8 mouse cellular contexts compared by ENCODE assay signal in genomic region chr2:153071491-153072184, GRCm38 (mm10). TPM values are rescaled to one million over a fixed set of nuclear protein-coding genes. Genes with fewer than 3 reads are reported as not detected.
A peak's percentile ranks its signal among the peaks of the same experiment; 100 is the strongest.
DNase-seq lines count a peak whose midpoint lies in the region; ATAC-seq and TF ChIP-seq lines count a peak whose summit lies in the region.

No protein-coding gene starts in this region.

- peak overlapping the region; percentile 54 for H3K4me2 ChIP-seq in kidney, embryonic 16.5 days (replicated peaks; ENCODE audit: low read depth, low read length)
- H3K4me2 ChIP-seq in embryonic facial prominence, embryonic 12.5 days (replicated peaks), result peak overlapping the region; percentile 54
- H3K4me2 ChIP-seq in hindbrain, postnatal 0 days (ENCODE audit: low read depth, low read length), result peak overlapping the region; percentile 51
- peak overlapping the region; percentile 47 for H3K4me2 ChIP-seq in liver, embryonic 15.5 days

- H3K27ac ChIP-seq in kidney, embryonic 16.5 days (ENCODE audit: low read length), result no peak overlapping the region
- no peak overlapping the region for H3K27ac ChIP-seq in embryonic facial prominence, embryonic 12.5 days
- H3K27ac ChIP-seq in hindbrain, postnatal 0 days, result no peak overlapping the region
- no peak overlapping the region for H3K27ac ChIP-seq in liver, embryonic 15.5 days (replicated peaks)

- H3K4me3 ChIP-seq in kidney, embryonic 16.5 days (ENCODE audit: low read length), result peak overlapping the region; percentile 36
- peak overlapping the region; percentile 36 for H3K4me3 ChIP-seq in embryonic facial prominence, embryonic 12.5 days
- peak overlapping the region; percentile 29 for H3K4me3 ChIP-seq in hindbrain, postnatal 0 days (ENCODE audit: low read length)
- H3K4me3 ChIP-seq in liver, embryonic 15.5 days (replicated peaks), result peak overlapping the region; percentile 21; the same call in 1 of the 2 replicates

- peak overlapping the region; percentile 62 for H3K9ac ChIP-seq in kidney, embryonic 16.5 days (replicated peaks; ENCODE audit: low read length)
- peak overlapping the region; percentile 28; the same call in 1 of the 2 replicates for H3K9ac ChIP-seq in embryonic facial prominence, embryonic 12.5 days
- H3K9ac ChIP-seq in hindbrain, postnatal 0 days (replicated peaks; ENCODE audit: low read length), result peak overlapping the region; percentile 45
- H3K9ac ChIP-seq in liver, embryonic 15.5 days, result no peak overlapping the region

- H3K36me3 ChIP-seq in kidney, embryonic 16.5 days (ENCODE audit: insufficient read depth, low read length), result no peaks in the 10 kb centered on the region
- H3K36me3 ChIP-seq in embryonic facial prominence, embryonic 12.5 days, result no peaks in the 10 kb centered on the region
- H3K36me3 ChIP-seq in hindbrain, postnatal 0 days (ENCODE audit: insufficient read depth, low read length), result no peaks in the 10 kb centered on the region
- H3K36me3 ChIP-seq in liver, embryonic 15.5 days (replicated peaks), result no peaks in the 10 kb centered on the region

- H3K27me3 ChIP-seq in kidney, embryonic 16.5 days (ENCODE audit: insufficient read depth, low read length), result peaks cover 56% of the 10 kb centered on the region
- H3K27me3 ChIP-seq in embryonic facial prominence, embryonic 12.5 days, result peaks cover 77% of the 10 kb centered on the region
- H3K27me3 ChIP-seq in hindbrain, postnatal 0 days (ENCODE audit: insufficient read depth, low read length), result peaks cover 31% of the 10 kb centered on the region
- peaks cover 27% of the 10 kb centered on the region for H3K27me3 ChIP-seq in liver, embryonic 15.5 days

- 8% methylated on average over 49 of the region's 67 CpGs for WGBS in kidney, embryonic 16.5 days
- WGBS in embryonic facial prominence, embryonic 12.5 days, result 2% methylated on average over 67 of the region's 67 CpGs
- WGBS in hindbrain, postnatal 0 days, result 3% methylated on average over 66 of the region's 67 CpGs
- 68% methylated on average over 67 of the region's 67 CpGs for WGBS in liver, embryonic 15.5 days (ENCODE audit: insufficient replicate concordance)

- peaks cover 13% of the 10 kb centered on the region for H3K4me1 ChIP-seq in kidney, embryonic 16.5 days (ENCODE audit: insufficient read depth, low read length)
- 0 out of 2 replicates have a peak, but pooled peaks cover 3% of the 10 kb centered on the region for H3K4me1 ChIP-seq in embryonic facial prominence, embryonic 12.5 days
- H3K4me1 ChIP-seq in hindbrain, postnatal 0 days (ENCODE audit: insufficient read depth, low read length), result 0 out of 2 replicates have a peak, but pooled peaks cover 2% of the 10 kb centered on the region
- peaks cover 12% of the 10 kb centered on the region for H3K4me1 ChIP-seq in liver, embryonic 15.5 days (replicated peaks)

- no peak for ATAC-seq in kidney, embryonic 16.5 days (ENCODE audit: low FRiP score, low TSS enrichment)
- ATAC-seq in embryonic facial prominence, embryonic 12.5 days (ENCODE audit: insufficient number of reproducible peaks, insufficient read depth, low FRiP score, low TSS enrichment), result no peak
- ATAC-seq in hindbrain, postnatal 0 days, result peak; percentile 43
- ATAC-seq in liver, embryonic 15.5 days (ENCODE audit: insufficient read depth), result no peak
- no peak for ATAC-seq in activated CD4-positive, CD25-positive, alpha-beta regulatory T cell, adult 4 months

- no peak for DNase-seq in kidney, postnatal 10 days
- peak; percentile 61 for DNase-seq in hindbrain, postnatal 0 days (ENCODE audit: low spot score)
- DNase-seq in right cerebral cortex, postnatal 36 days (ENCODE audit: low spot score in 2 of 2), result peak; percentile 51 to 52
- no peak for DNase-seq in urinary bladder, adult 2 months (ENCODE audit: low spot score)

- H3K9me3 ChIP-seq in kidney, embryonic 16.5 days (ENCODE audit: low read length), result no peaks in the 10 kb centered on the region
- no peaks in the 10 kb centered on the region for H3K9me3 ChIP-seq in embryonic facial prominence, embryonic 12.5 days
- no peaks in the 10 kb centered on the region for H3K9me3 ChIP-seq in hindbrain, postnatal 0 days (ENCODE audit: low read length)
- no peaks in the 10 kb centered on the region for H3K9me3 ChIP-seq in liver, embryonic 15.5 days (replicated peaks)

- no peak for TF ChIP-seq CTCF in hindbrain, postnatal 0 days (IDR thresholded peaks at IDR 0.05; ENCODE audit: low read depth)

RNA-seq across cellular contexts. Expression of gene Ccm2l, which starts 5.9 kb away (rescaled TPM):
- 1.8 and 2.4 TPM in 2 replicates for polyA plus RNA-seq in kidney, embryonic 16.5 days (2015; fragmentation: Nextera tagmentation; extraction: Ambion mirVana)
- polyA plus RNA-seq in embryonic facial prominence, embryonic 12.5 days (2016; fragmentation: Nextera tagmentation; extraction: Ambion mirVana), result 2.6 and 4.3 TPM in 2 replicates
- total RNA-seq in hindbrain, postnatal 0 days (2014; rRNA removed), result 3.9 and 4.7 TPM in 2 replicates
- 1.3 TPM in 2 replicates for polyA plus RNA-seq in hindbrain, postnatal 0 days (2015; fragmentation: Nextera tagmentation; extraction: Ambion mirVana)
- polyA plus RNA-seq in liver, embryonic 15.5 days (2015; fragmentation: Nextera tagmentation; extraction: Ambion mirVana), result 0.59 and 0.92 TPM in 2 replicates
- polyA plus RNA-seq in activated CD4-positive, CD25-positive, alpha-beta regulatory T cell, adult 4 months (2017; shearing (Covaris generic)), result not detected
- 12.4 and 15.5 TPM in 2 replicates for polyA plus RNA-seq in urinary bladder, adult 2 months (2012; rRNA removed)

RNA-seq across cellular contexts. Expression of gene Hck, which starts 36.6 kb away (rescaled TPM):
- polyA plus RNA-seq in kidney, embryonic 16.5 days (2015; fragmentation: Nextera tagmentation; extraction: Ambion mirVana), result 6.3 and 6.6 TPM in 2 replicates
- 4.0 and 4.2 TPM in 2 replicates for polyA plus RNA-seq in embryonic facial prominence, embryonic 12.5 days (2016; fragmentation: Nextera tagmentation; extraction: Ambion mirVana)
- 12.2 and 17.0 TPM in 2 replicates for total RNA-seq in hindbrain, postnatal 0 days (2014; rRNA removed)
- polyA plus RNA-seq in hindbrain, postnatal 0 days (2015; fragmentation: Nextera tagmentation; extraction: Ambion mirVana), result 8.6 and 8.7 TPM in 2 replicates
- polyA plus RNA-seq in liver, embryonic 15.5 days (2015; fragmentation: Nextera tagmentation; extraction: Ambion mirVana), result 11.4 and 12.7 TPM in 2 replicates
- polyA plus RNA-seq in activated CD4-positive, CD25-positive, alpha-beta regulatory T cell, adult 4 months (2017; shearing (Covaris generic)), result under 1 TPM in 1 of 2 experiments, not detected in 1; 0.97 TPM
- polyA plus RNA-seq in urinary bladder, adult 2 months (2012; rRNA removed), result 4.0 and 4.3 TPM in 2 replicates

RNA-seq across cellular contexts. Expression of gene Xkr7, which starts 40.0 kb away (rescaled TPM):
- polyA plus RNA-seq in kidney, embryonic 16.5 days (2015; fragmentation: Nextera tagmentation; extraction: Ambion mirVana), result not detected in 2 replicates
- 0.33 and 0.61 TPM in 2 replicates for polyA plus RNA-seq in embryonic facial prominence, embryonic 12.5 days (2016; fragmentation: Nextera tagmentation; extraction: Ambion mirVana)
- total RNA-seq in hindbrain, postnatal 0 days (2014; rRNA removed), result 65.0 and 74.1 TPM in 2 replicates
- 1.5 and 1.6 TPM in 2 replicates for polyA plus RNA-seq in hindbrain, postnatal 0 days (2015; fragmentation: Nextera tagmentation; extraction: Ambion mirVana)
- polyA plus RNA-seq in liver, embryonic 15.5 days (2015; fragmentation: Nextera tagmentation; extraction: Ambion mirVana), result not detected in 2 replicates
- not detected for polyA plus RNA-seq in activated CD4-positive, CD25-positive, alpha-beta regulatory T cell, adult 4 months (2017; shearing (Covaris generic))
- polyA plus RNA-seq in urinary bladder, adult 2 months (2012; rRNA removed), result 0.03 and 0.04 TPM in 2 replicates

RNA-seq across cellular contexts. Expression of gene Pdrg1, which starts 56.4 kb away (rescaled TPM):
- polyA plus RNA-seq in kidney, embryonic 16.5 days (2015; fragmentation: Nextera tagmentation; extraction: Ambion mirVana), result 115 and 130 TPM in 2 replicates
- polyA plus RNA-seq in embryonic facial prominence, embryonic 12.5 days (2016; fragmentation: Nextera tagmentation; extraction: Ambion mirVana), result 121 and 123 TPM in 2 replicates
- total RNA-seq in hindbrain, postnatal 0 days (2014; rRNA removed), result 45.3 and 85.8 TPM in 2 replicates
- 221 and 224 TPM in 2 replicates for polyA plus RNA-seq in hindbrain, postnatal 0 days (2015; fragmentation: Nextera tagmentation; extraction: Ambion mirVana)
- 36.9 and 39.5 TPM in 2 replicates for polyA plus RNA-seq in liver, embryonic 15.5 days (2015; fragmentation: Nextera tagmentation; extraction: Ambion mirVana)
- polyA plus RNA-seq in activated CD4-positive, CD25-positive, alpha-beta regulatory T cell, adult 4 months (2017; shearing (Covaris generic)), result 100 to 1,000 TPM; 159 to 185 TPM
- 96.1 and 115 TPM in 2 replicates for polyA plus RNA-seq in urinary bladder, adult 2 months (2012; rRNA removed)

Comparison
In these comparisons a context has a peak if more than half of its experiments do, and no peak if none do; other contexts are left out.
1. DNase-seq: peak in hindbrain, postnatal 0 days (single experiment) and right cerebral cortex, postnatal 36 days (2 of 2); none in kidney, postnatal 10 days (single experiment) and urinary bladder, adult 2 months (single experiment).
2. Peak in every context shown above with its lines, with median percentiles within 50 percentile points of each other: H3K4me2 ChIP-seq and H3K4me3 ChIP-seq.